Mouse (Mus musculus): Measurements from ENCODE around the gene Slc28a3.

- no peak for TF ChIP-seq GATA1 (IDR thresholded peaks at IDR 0.05; ENCODE audit: borderline replicate concordance, low read length)
- no peak for TF ChIP-seq CTCF (IDR thresholded peaks at IDR 0.05; ENCODE audit: low read depth, low read length)
- TF ChIP-seq GATA2 (IDR thresholded peaks at IDR 0.05; ENCODE audit: borderline replicate concordance, low read depth, low read length) = no peak
- no peak for TF ChIP-seq TAL1 (conservative IDR thresholded peaks at IDR 0.05; ENCODE audit: low read depth, low read length)
Measured at GRCm38 (mm10) chr13:58590630-58591029, 20.0 kb downstream of the Slc28a3 start.

Data from G1E (cell line).